Mouse (Mus musculus): ENCODE results near the gene Olfr1423.
"Not testable (repeated sequence)": the region's sequence is repeated elsewhere in the genome, so short reads cannot be mapped to it uniquely, and the experiment has no call there.

Gene Olfr1423

GRCm38 (mm10) chr19:12041217-12041616, at the start of gene Olfr1423:
Gene Olfr1423, minus strand, starts transcription at chr19:12041317.
- no peak for DNase-seq (ENCODE audit: low spot score)

- not testable (repeated sequence) for DNase-seq (ENCODE audit: low spot score)
Observed at GRCm38 (mm10) chr19:12077631-12078030, 36.5 kb upstream of the Olfr1423 start, which contains the start of gene Olfr1425. Gene Olfr1425, minus strand, starts transcription at chr19:12077731.

- DNase-seq (ENCODE audit: low spot score): not testable (repeated sequence)
Observed at GRCm38 (mm10) chr19:12069546-12069945, 28.4 kb upstream of the Olfr1423 start.

GRCm38 (mm10) chr19:12067806-12068205, 26.7 kb upstream of the Olfr1423 start:
- DNase-seq (ENCODE audit: low spot score): not testable (repeated sequence)

GRCm38 (mm10) chr19:12062582-12062981, 21.5 kb upstream of the Olfr1423 start, which contains the start of gene Olfr1424:
Gene Olfr1424, minus strand, starts transcription at chr19:12062682.
- DNase-seq (ENCODE audit: low spot score): not testable (repeated sequence)

GRCm38 (mm10) chr19:12043163-12043562, 2.0 kb upstream of the Olfr1423 start:
- no peak for DNase-seq (ENCODE audit: low spot score)

GRCm38 (mm10) chr19:12037727-12038126, 3.4 kb downstream of the Olfr1423 start:
- DNase-seq (ENCODE audit: low spot score): no peak

GRCm38 (mm10) chr19:12026606-12027005, 14.5 kb downstream of the Olfr1423 start:
- DNase-seq (ENCODE audit: low spot score): no peak

GRCm38 (mm10) chr19:12025333-12025732, 15.8 kb downstream of the Olfr1423 start:
- no peak for DNase-seq (ENCODE audit: low spot score)

GRCm38 (mm10) chr19:12024149-12024548, 17.0 kb downstream of the Olfr1423 start:
- no peak for DNase-seq (ENCODE audit: low spot score)

GRCm38 (mm10) chr19:12016192-12016591, 24.9 kb downstream of the Olfr1423 start:
- no peak for DNase-seq (ENCODE audit: low spot score)

- no peak for DNase-seq (ENCODE audit: low spot score)
Observed at GRCm38 (mm10) chr19:12015708-12016107, 25.4 kb downstream of the Olfr1423 start.

GRCm38 (mm10) chr19:12013228-12013627, 27.9 kb downstream of the Olfr1423 start:
- no peak for DNase-seq (ENCODE audit: low spot score)

GRCm38 (mm10) chr19:12012615-12013014, 28.5 kb downstream of the Olfr1423 start:
- no peak for DNase-seq (ENCODE audit: low spot score)

GRCm38 (mm10) chr19:12011560-12012556, 29.3 kb downstream of the Olfr1423 start:
- peak; percentile 54 for DNase-seq (ENCODE audit: low spot score)

- no peak for DNase-seq (ENCODE audit: low spot score)
Observed at GRCm38 (mm10) chr19:12010916-12011559, 30.1 kb downstream of the Olfr1423 start.

- no peak for DNase-seq (ENCODE audit: low spot score)
Observed at GRCm38 (mm10) chr19:12010281-12010771, 30.8 kb downstream of the Olfr1423 start.

GRCm38 (mm10) chr19:12009501-12010280, 31.4 kb downstream of the Olfr1423 start:
- no peak for DNase-seq (ENCODE audit: low spot score)

- no peak for DNase-seq (ENCODE audit: low spot score)
Observed at GRCm38 (mm10) chr19:12008410-12009380, 32.4 kb downstream of the Olfr1423 start.

GRCm38 (mm10) chr19:12007105-12007931, 33.8 kb downstream of the Olfr1423 start:
- no peak for DNase-seq (ENCODE audit: low spot score)
